Mouse (Mus musculus): ENCODE results near the gene Zfp473. TPM values are rescaled to one million over a fixed set of nuclear protein-coding genes. Genes with fewer than 3 reads are reported as not detected.
A peak's percentile ranks its signal among the peaks of the same experiment; 100 is the strongest.

The Zfp473 gene
- polyA plus RNA-seq, 1 experiment from 2014 or later: 2.7 TPM

DNA sequence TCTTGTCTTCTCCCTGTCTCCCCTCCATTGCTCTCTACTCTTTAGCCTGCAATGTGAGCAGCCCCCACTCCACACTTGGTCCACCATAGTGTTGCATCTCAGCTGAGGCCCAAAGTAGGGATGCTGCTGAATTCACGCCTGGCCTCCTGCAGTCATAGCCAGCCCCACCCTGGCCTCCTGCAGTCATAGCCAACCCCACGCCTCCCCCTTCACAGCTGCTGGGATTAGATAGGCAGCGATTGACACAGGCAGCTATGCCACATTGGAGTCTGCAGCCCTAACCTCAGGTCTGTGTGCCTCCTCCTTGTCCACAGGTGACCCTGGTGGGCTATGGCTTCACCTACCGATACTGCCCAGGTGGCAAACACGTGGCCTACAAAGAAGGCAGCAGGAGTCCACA is 17.3 kb upstream of the Zfp473 start:
- no peak overlapping the region for H3K9ac ChIP-seq (ENCODE audit: low read depth, low read length)
- H3K27me3 ChIP-seq (replicated peaks; ENCODE audit: control insufficient read depth, insufficient read depth, low read length): no peaks in the 10 kb centered on the region
- no peak overlapping the region for H3K27ac ChIP-seq (ENCODE audit: low read depth, low read length)
- no peak overlapping the region for H3K4me3 ChIP-seq (ENCODE audit: low read depth, low read length)
- no peaks in the 10 kb centered on the region for H3K9me3 ChIP-seq (ENCODE audit: control insufficient read depth, low read length)
- H3K4me2 ChIP-seq: peak overlapping the region; percentile 14; the same call in 1 of the 2 replicates
- 74% methylated on average over 5 of the region's 5 CpGs for WGBS
- H3K36me3 ChIP-seq (ENCODE audit: control insufficient read depth, insufficient read depth, low read length): peaks cover 19% of the 10 kb centered on the region; the same call in 1 of the 2 replicates
- peak; percentile 65 for ATAC-seq (replicated peaks; ENCODE audit: low FRiP score)
- no peak for DNase-seq (ENCODE audit: low spot score)
- H3K4me1 ChIP-seq (replicated peaks; ENCODE audit: control insufficient read depth, insufficient read depth, low read length): peaks cover 20% of the 10 kb centered on the region

DNA sequence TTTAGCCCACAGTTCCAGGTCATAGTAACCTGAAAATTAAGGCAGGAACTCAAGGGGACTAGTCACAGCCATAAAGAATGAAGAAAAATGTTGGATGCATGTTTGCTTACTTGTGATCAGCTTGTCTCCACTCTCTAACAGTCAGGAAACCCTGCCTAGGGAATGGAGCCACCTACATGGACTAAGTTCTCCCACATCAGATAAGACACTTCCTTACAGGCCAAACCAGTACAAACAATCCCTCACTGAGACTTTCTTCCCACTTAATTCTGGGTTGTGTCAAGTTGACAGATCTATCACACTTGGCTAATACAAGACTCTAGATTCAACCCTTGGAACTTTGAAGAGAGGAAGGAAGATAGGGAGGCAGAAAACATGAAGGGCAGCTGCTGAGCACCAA is 9.5 kb upstream of the Zfp473 start:
- H3K4me2 ChIP-seq: no peak overlapping the region
- ATAC-seq (replicated peaks; ENCODE audit: low FRiP score): no peak
- H3K4me1 ChIP-seq (replicated peaks; ENCODE audit: control insufficient read depth, insufficient read depth, low read length): no peaks in the 10 kb centered on the region
- no peaks in the 10 kb centered on the region for H3K27me3 ChIP-seq (replicated peaks; ENCODE audit: control insufficient read depth, insufficient read depth, low read length)
- no peaks in the 10 kb centered on the region for H3K9me3 ChIP-seq (ENCODE audit: control insufficient read depth, low read length)
- no peak overlapping the region for H3K9ac ChIP-seq (ENCODE audit: low read depth, low read length)
- no peak overlapping the region for H3K4me3 ChIP-seq (ENCODE audit: low read depth, low read length)
- no peak for DNase-seq (ENCODE audit: low spot score)
- peaks cover 32% of the 10 kb centered on the region for H3K36me3 ChIP-seq (ENCODE audit: control insufficient read depth, insufficient read depth, low read length)
- no peak overlapping the region for H3K27ac ChIP-seq (ENCODE audit: low read depth, low read length)

DNA sequence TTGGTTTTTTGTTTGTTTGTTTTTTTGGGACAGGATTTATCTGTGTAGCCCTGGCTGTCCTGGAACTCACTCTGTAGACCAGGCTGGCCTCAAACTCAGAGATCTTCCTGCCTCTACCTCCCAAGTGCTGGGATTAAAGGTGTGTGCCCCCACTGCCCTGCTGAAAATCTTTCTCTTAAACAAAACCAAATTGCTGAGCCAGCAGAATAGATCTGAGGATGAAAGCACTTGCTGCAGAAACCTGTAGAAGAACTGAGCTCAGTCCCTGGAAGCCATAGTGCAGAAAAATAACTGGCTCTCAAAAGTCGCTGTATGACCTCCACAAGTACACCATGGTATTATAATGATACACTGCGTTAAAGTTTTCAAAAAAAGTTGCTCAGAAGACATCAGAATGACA is 6.3 kb upstream of the Zfp473 start:
- DNase-seq (ENCODE audit: low spot score) (no peak), ATAC-seq (replicated peaks; ENCODE audit: low FRiP score) (no peak)
- no peak overlapping the region for H3K9ac ChIP-seq (ENCODE audit: low read depth, low read length)
- no peak overlapping the region for H3K27ac ChIP-seq (ENCODE audit: low read depth, low read length)
- no peaks in the 10 kb centered on the region for H3K27me3 ChIP-seq (replicated peaks; ENCODE audit: control insufficient read depth, insufficient read depth, low read length)
- WGBS: 81% methylated on average over 2 of the region's 2 CpGs
- H3K4me2 ChIP-seq: no peak overlapping the region
- H3K4me3 ChIP-seq (ENCODE audit: low read depth, low read length): no peak overlapping the region
- no peaks in the 10 kb centered on the region for H3K4me1 ChIP-seq (replicated peaks; ENCODE audit: control insufficient read depth, insufficient read depth, low read length)
- H3K36me3 ChIP-seq (ENCODE audit: control insufficient read depth, insufficient read depth, low read length): peaks cover 42% of the 10 kb centered on the region
- no peaks in the 10 kb centered on the region for H3K9me3 ChIP-seq (ENCODE audit: control insufficient read depth, low read length)

DNA sequence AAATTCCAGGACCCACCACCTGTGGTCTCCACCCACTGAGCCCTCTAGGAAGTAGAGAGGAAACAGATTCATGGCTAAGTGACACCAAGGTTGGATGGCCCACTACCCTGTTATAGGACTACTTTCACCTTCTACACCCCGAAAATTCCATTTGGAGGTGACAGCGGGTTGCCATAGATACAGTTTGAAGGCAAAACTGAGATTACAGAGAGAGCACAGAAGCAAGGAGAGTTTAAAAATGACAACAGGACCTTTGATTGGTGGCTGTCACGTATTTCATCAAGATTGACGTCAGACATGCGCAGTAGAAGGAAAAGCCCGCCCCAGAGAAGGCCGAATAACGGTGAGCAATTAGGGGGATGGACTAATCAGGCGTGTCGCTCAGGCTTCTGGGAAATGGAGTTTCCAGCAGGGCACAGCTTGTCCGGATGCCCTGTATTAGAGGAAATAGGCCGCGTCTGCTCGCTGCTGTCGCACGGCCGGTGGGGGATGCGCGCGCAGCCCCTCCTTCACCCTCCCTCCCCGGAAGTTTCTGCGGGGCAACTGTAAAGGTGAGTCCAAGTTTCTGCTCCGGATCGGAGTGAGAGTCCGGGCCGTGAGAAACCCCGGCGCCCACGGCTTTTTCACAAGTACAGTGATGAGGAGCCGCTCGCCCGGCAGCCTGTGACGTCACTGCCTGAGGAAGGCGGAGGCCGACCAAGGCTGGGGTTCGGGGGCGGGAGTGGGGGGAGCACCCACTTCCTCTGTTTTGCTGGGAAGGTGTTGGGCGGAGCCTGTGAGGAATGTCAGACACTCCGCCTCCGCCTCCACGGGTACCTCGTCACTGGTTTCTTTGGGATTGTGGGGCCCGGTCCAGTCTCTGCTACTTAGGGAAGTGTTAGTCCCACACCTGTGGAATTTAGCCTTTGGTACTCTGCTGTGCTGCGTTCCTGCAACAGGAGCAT is 2.5 kb downstream of the Zfp473 start, which contains the start of gene Vrk3:
Vrk3 (plus strand) TSS at position 313 of the 944 bp plus-strand sequence.
- H3K4me3 ChIP-seq (ENCODE audit: low read depth, low read length): peak within 1 kb of the TSS; percentile 70
- H3K27ac ChIP-seq (ENCODE audit: low read depth, low read length): peak within 1 kb of the TSS; percentile 90
- H3K4me1 ChIP-seq (replicated peaks; ENCODE audit: control insufficient read depth, insufficient read depth, low read length): peaks cover 18% of the 10 kb centered on the region
- peak; percentile 97 for DNase-seq (ENCODE audit: low spot score)
- H3K36me3 ChIP-seq (ENCODE audit: control insufficient read depth, insufficient read depth, low read length): peaks cover 2% of the 10 kb centered on the region; the same call in 1 of the 2 replicates
- H3K4me2 ChIP-seq: peak within 1 kb of the TSS; percentile 91
- H3K27me3 ChIP-seq (replicated peaks; ENCODE audit: control insufficient read depth, insufficient read depth, low read length): no peaks in the 10 kb centered on the region
- peak; percentile 98 for ATAC-seq (replicated peaks; ENCODE audit: low FRiP score)
- peak within 1 kb of the TSS; percentile 70 for H3K9ac ChIP-seq (ENCODE audit: low read depth, low read length)
- no peaks in the 10 kb centered on the region for H3K9me3 ChIP-seq (ENCODE audit: control insufficient read depth, low read length)
- under 1% methylated on average over 44 of the region's 44 CpGs for WGBS

DNA sequence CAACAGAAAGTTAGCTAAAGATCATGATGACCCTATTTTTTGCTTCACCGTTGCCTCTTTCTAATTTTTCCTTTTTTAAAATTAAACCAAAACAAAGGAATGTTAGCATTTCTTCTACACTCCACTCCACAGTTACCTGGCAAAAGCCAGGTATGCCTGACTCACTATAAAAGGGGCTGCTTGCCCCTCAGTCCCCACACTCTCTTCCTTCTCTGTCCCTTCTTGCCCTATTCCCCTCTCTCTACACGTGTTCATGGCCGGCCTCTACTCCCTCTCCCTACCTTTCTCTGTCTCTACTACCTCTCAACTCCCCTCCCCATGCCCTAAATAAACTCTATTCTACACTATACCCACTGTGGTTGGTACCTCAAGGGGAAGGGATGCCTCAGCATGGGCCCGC is 3.7 kb downstream of the Zfp473 start:
- H3K4me1 ChIP-seq (replicated peaks; ENCODE audit: control insufficient read depth, insufficient read depth, low read length): peaks cover 18% of the 10 kb centered on the region
- 72% methylated on average over 4 of the region's 4 CpGs for WGBS
- ATAC-seq (replicated peaks; ENCODE audit: low FRiP score) (no peak), DNase-seq (ENCODE audit: low spot score) (no peak)
- H3K9me3 ChIP-seq (ENCODE audit: control insufficient read depth, low read length): no peaks in the 10 kb centered on the region
- no peak overlapping the region for H3K9ac ChIP-seq (ENCODE audit: low read depth, low read length)
- H3K27ac ChIP-seq (ENCODE audit: low read depth, low read length): no peak overlapping the region
- no peaks in the 10 kb centered on the region for H3K27me3 ChIP-seq (replicated peaks; ENCODE audit: control insufficient read depth, insufficient read depth, low read length)
- peak overlapping the region; percentile 70 for H3K4me3 ChIP-seq (ENCODE audit: low read depth, low read length)
- H3K4me2 ChIP-seq: peak overlapping the region; percentile 91
- H3K36me3 ChIP-seq (ENCODE audit: control insufficient read depth, insufficient read depth, low read length): no peaks in the 10 kb centered on the region; the same call in 1 of the 2 replicates

DNA sequence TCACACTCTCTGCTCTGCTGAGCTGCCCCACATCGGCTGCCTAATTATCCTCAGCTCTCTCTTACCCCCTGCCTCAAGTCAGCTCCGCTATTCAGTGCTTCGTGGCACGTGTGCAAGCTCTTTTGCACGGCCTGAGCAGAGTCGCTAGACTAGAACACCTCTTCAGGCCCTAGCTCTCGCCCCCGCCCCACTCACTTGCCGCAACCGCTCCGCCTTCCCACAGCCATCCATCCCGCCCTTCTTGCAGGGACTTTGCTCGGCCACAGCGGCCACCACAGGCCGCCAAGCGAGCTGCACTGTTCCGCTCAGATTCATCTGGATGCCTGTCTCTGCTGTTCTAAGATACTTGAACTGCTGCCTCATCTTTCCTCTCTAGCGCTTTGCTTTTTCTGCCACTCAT is 5.8 kb downstream of the Zfp473 start:
- no peak overlapping the region for H3K27ac ChIP-seq (ENCODE audit: low read depth, low read length)
- H3K4me1 ChIP-seq (replicated peaks; ENCODE audit: control insufficient read depth, insufficient read depth, low read length): peaks cover 18% of the 10 kb centered on the region
- H3K27me3 ChIP-seq (replicated peaks; ENCODE audit: control insufficient read depth, insufficient read depth, low read length): no peaks in the 10 kb centered on the region
- H3K4me3 ChIP-seq (ENCODE audit: low read depth, low read length): peak overlapping the region; percentile 44
- H3K4me2 ChIP-seq: peak overlapping the region; percentile 81
- H3K36me3 ChIP-seq (ENCODE audit: control insufficient read depth, insufficient read depth, low read length): no peaks in the 10 kb centered on the region
- ATAC-seq (replicated peaks; ENCODE audit: low FRiP score) (peak; percentile 45), DNase-seq (ENCODE audit: low spot score) (peak; percentile 74)
- H3K9ac ChIP-seq (ENCODE audit: low read depth, low read length): peak overlapping the region; percentile 44
- H3K9me3 ChIP-seq (ENCODE audit: control insufficient read depth, low read length): no peaks in the 10 kb centered on the region
- WGBS: 1% methylated on average over 18 of the region's 18 CpGs

DNA sequence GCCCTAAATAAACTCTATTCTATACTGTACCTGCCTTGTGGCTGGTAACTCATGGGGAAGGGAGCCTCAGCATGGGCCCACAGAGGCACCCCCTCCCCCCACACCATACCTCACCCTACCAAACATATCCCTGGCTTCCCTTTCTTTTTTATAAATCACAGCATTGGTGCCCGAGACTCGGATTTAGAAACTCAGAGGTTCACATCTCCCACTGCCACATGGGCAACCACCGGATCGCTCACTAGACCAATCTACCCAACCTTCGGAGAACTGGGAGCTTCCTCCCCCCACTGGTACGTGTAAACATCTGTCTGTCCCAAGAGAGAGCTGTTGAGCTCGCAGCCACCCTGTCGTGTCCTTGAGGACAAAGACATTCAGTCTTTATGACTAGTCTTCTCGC is 6.6 kb downstream of the Zfp473 start:
- peak overlapping the region; percentile 81; the same call in 1 of the 2 replicates for H3K4me2 ChIP-seq
- H3K27me3 ChIP-seq (replicated peaks; ENCODE audit: control insufficient read depth, insufficient read depth, low read length): no peaks in the 10 kb centered on the region
- H3K4me3 ChIP-seq (ENCODE audit: low read depth, low read length): no peak overlapping the region
- H3K27ac ChIP-seq (ENCODE audit: low read depth, low read length): no peak overlapping the region
- H3K36me3 ChIP-seq (ENCODE audit: control insufficient read depth, insufficient read depth, low read length): no peaks in the 10 kb centered on the region
- DNase-seq (ENCODE audit: low spot score): no peak
- ATAC-seq (replicated peaks; ENCODE audit: low FRiP score): no peak
- H3K9me3 ChIP-seq (ENCODE audit: control insufficient read depth, low read length): no peaks in the 10 kb centered on the region
- H3K4me1 ChIP-seq (replicated peaks; ENCODE audit: control insufficient read depth, insufficient read depth, low read length): peaks cover 18% of the 10 kb centered on the region
- H3K9ac ChIP-seq (ENCODE audit: low read depth, low read length): no peak overlapping the region
- 63% methylated on average over 9 of the region's 9 CpGs for WGBS

DNA sequence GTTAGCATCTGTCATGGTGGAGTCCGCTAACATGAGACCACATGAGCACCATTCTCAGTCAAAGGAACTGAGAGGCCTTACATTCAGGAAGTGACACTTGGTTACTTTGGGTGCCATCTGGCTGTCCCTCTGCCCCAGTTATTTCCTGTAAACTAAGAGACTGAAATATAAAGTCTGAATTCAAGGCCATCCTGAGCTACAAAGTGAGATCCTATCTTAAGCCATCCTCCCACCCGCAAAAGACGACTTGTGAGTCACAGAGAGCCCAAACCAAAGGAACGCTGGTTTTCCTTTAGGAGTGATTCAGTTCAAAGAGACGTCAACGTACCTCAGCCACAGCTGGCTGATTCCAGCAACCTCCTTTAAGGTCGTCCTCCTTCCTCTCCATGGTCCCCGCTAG is 9.5 kb downstream of the Zfp473 start:
- WGBS: 76% methylated on average over 8 of the region's 8 CpGs
- H3K36me3 ChIP-seq (ENCODE audit: control insufficient read depth, insufficient read depth, low read length): no peaks in the 10 kb centered on the region
- H3K27me3 ChIP-seq (replicated peaks; ENCODE audit: control insufficient read depth, insufficient read depth, low read length): no peaks in the 10 kb centered on the region
- no peak overlapping the region for H3K27ac ChIP-seq (ENCODE audit: low read depth, low read length)
- peaks cover 8% of the 10 kb centered on the region for H3K4me1 ChIP-seq (replicated peaks; ENCODE audit: control insufficient read depth, insufficient read depth, low read length)
- no peaks in the 10 kb centered on the region for H3K9me3 ChIP-seq (ENCODE audit: control insufficient read depth, low read length)
- no peak overlapping the region for H3K9ac ChIP-seq (ENCODE audit: low read depth, low read length)
- H3K4me2 ChIP-seq: no peak overlapping the region
- no peak overlapping the region for H3K4me3 ChIP-seq (ENCODE audit: low read depth, low read length)
- ATAC-seq (replicated peaks; ENCODE audit: low FRiP score): no peak
- no peak for DNase-seq (ENCODE audit: low spot score)

DNA sequence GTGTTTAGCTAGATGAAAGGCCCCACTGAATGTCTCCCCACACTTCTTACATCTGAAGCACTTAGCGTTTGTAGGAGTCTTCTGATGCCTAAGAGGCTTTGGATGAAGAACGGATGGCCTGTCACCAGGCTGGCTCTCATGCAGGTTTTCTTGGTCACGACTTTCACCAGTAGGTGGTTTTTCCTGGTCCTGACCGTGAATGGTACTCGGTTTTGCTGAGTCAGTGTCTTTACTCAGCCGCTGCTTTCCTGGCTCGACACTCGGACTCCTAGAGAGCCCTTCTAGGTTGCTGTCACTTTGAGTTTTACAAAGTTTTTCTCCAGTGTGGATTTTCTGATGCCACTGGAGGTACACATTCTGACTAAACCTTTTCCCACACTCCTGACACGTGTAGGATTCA is 17.1 kb downstream of the Zfp473 start:
- no peaks in the 10 kb centered on the region for H3K27me3 ChIP-seq (replicated peaks; ENCODE audit: control insufficient read depth, insufficient read depth, low read length)
- DNase-seq (ENCODE audit: low spot score) (no peak), ATAC-seq (replicated peaks; ENCODE audit: low FRiP score) (no peak)
- peaks cover 2% of the 10 kb centered on the region; the same call in 1 of the 2 replicates for H3K36me3 ChIP-seq (ENCODE audit: control insufficient read depth, insufficient read depth, low read length)
- H3K4me2 ChIP-seq: no peak overlapping the region
- H3K9ac ChIP-seq (ENCODE audit: low read depth, low read length): no peak overlapping the region
- H3K9me3 ChIP-seq (ENCODE audit: control insufficient read depth, low read length): no peaks in the 10 kb centered on the region
- H3K4me3 ChIP-seq (ENCODE audit: low read depth, low read length): no peak overlapping the region
- WGBS: 81% methylated on average over 9 of the region's 9 CpGs
- no peak overlapping the region for H3K27ac ChIP-seq (ENCODE audit: low read depth, low read length)
- no peaks in the 10 kb centered on the region for H3K4me1 ChIP-seq (replicated peaks; ENCODE audit: control insufficient read depth, insufficient read depth, low read length)
